ENCODE assay signal across 16 mouse cellular contexts in the genomic region with DNA sequence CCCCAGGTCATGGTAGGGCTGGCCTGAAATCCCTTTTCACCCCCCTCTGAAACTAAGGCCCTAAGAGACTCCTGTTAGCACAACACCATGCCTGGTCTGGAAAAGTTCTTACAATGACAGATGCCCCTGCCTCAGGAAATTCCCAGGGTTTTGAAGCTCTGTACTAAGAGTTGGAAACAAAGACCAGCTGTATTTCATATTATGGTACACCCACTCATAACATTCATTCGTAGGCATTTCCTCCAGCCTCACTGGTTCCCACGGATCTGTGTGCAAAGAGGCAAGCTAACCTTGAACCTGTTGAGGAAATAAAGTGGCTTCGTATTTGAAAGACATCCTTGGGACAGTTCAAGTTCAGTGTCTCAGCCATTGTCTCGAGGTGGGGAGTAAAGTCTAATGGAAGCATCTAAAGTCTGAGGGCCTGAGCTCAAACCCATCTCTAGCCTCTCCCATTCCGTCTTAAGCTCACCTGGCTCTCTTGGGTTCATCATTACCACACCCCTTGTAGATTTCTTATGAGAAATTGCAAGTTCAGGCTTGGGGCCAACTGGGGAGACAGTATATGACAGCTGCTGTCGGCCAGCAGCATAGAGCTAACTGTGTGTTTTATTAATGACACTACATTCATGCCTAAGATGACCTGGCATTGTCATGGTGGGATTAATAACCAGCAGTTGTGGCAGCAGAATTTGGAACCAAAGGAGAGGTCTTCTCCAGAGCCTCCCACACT. TPM values are rescaled to one million over a fixed set of nuclear protein-coding genes. Genes with fewer than 3 reads are reported as not detected.
DNase-seq lines count a peak whose midpoint lies in the region; ATAC-seq lines count a peak whose summit lies in the region.
"Had no signal": no experiment of that assay in that cellular context is flagged by ENCODE, and none has a peak within 500 bp of the region (broad histone marks: within the 10 kb centered on the region; RNA-seq: fewer than 3 reads in every experiment).

No protein-coding gene starts in this region.

- 69% methylated on average over 6 of the region's 6 CpGs for WGBS in kidney, embryonic 16.5 days
- 52% methylated on average over 6 of the region's 6 CpGs for WGBS in embryonic facial prominence, embryonic 15.5 days
- 57% methylated on average over 6 of the region's 6 CpGs for WGBS in intestine, embryonic 15.5 days

- H3K9me3 ChIP-seq in kidney, embryonic 16.5 days (ENCODE audit: low read length), result no peaks in the 10 kb centered on the region
- no peaks in the 10 kb centered on the region for H3K9me3 ChIP-seq in embryonic facial prominence, embryonic 15.5 days (replicated peaks)
- H3K9me3 ChIP-seq in intestine, embryonic 15.5 days, result no peaks in the 10 kb centered on the region
- H3K9me3 ChIP-seq: liver, embryonic 13.5 days; midbrain, embryonic 10.5 days had no signal

- H3K4me2 ChIP-seq in kidney, embryonic 16.5 days (replicated peaks; ENCODE audit: low read depth, low read length), result no peak overlapping the region
- no peak overlapping the region for H3K4me2 ChIP-seq in embryonic facial prominence, embryonic 15.5 days (replicated peaks)
- H3K4me2 ChIP-seq in intestine, embryonic 15.5 days (replicated peaks), result no peak overlapping the region
- H3K4me2 ChIP-seq: hindbrain, embryonic 14.5 days; liver, embryonic 13.5 days had no signal

- no peaks in the 10 kb centered on the region for H3K27me3 ChIP-seq in kidney, embryonic 16.5 days (ENCODE audit: insufficient read depth, low read length)
- H3K27me3 ChIP-seq in embryonic facial prominence, embryonic 15.5 days, result no peaks in the 10 kb centered on the region
- H3K27me3 ChIP-seq in intestine, embryonic 15.5 days (replicated peaks), result no peaks in the 10 kb centered on the region
- H3K27me3 ChIP-seq: liver, embryonic 13.5 days; Patski had no signal

- peak overlapping the region; percentile 47; the same call in 1 of the 2 replicates for H3K27ac ChIP-seq in kidney, embryonic 16.5 days (ENCODE audit: low read length)
- H3K27ac ChIP-seq in brown adipose tissue, adult 24 weeks (replicated peaks; ENCODE audit: low read depth, low read length), result peak overlapping the region; percentile 99
- peak overlapping the region; percentile 29; the same call in 1 of the 2 replicates for H3K27ac ChIP-seq in embryonic facial prominence, embryonic 15.5 days (replicated peaks)
- 0 out of 2 replicates have a peak overlapping the region, but pooled peaks have one; percentile 8 for H3K27ac ChIP-seq in intestine, embryonic 15.5 days
- H3K27ac ChIP-seq: hindbrain, embryonic 14.5 days; liver, embryonic 13.5 days; midbrain, embryonic 10.5 days had no signal

- H3K4me3 ChIP-seq in kidney, embryonic 16.5 days (ENCODE audit: low read length), result no peak overlapping the region
- no peak overlapping the region for H3K4me3 ChIP-seq in brown adipose tissue, adult 24 weeks (ENCODE audit: insufficient read depth, low read depth, low read length)
- no peak overlapping the region for H3K4me3 ChIP-seq in embryonic facial prominence, embryonic 15.5 days (replicated peaks)
- no peak overlapping the region for H3K4me3 ChIP-seq in intestine, embryonic 15.5 days (replicated peaks)
- H3K4me3 ChIP-seq: liver, embryonic 13.5 days; midbrain, embryonic 10.5 days had no signal

- no peak for DNase-seq in kidney, adult 11 months
- no peak for DNase-seq in natural killer cell, adult 2 months (ENCODE audit: low spot score in 2 of 2)
- DNase-seq: adrenal gland, adult 2 months; forebrain, postnatal 0 days; liver, embryonic 13.5 days; retina, postnatal 1 day; spleen, adult 18-20 months had no signal

- no peak overlapping the region for H3K9ac ChIP-seq in kidney, embryonic 16.5 days (replicated peaks; ENCODE audit: low read length)
- H3K9ac ChIP-seq in embryonic facial prominence, embryonic 15.5 days, result no peak overlapping the region
- H3K9ac ChIP-seq in intestine, embryonic 15.5 days, result no peak overlapping the region
- H3K9ac ChIP-seq: forebrain, postnatal 0 days; hindbrain, embryonic 14.5 days; liver, embryonic 13.5 days had no signal

- peaks cover 7% of the 10 kb centered on the region; the same call in 1 of the 2 replicates for H3K36me3 ChIP-seq in kidney, embryonic 16.5 days (ENCODE audit: insufficient read depth, low read length)
- no peaks in the 10 kb centered on the region; the same call in 1 of the 2 replicates for H3K36me3 ChIP-seq in embryonic facial prominence, embryonic 15.5 days
- H3K36me3 ChIP-seq in intestine, embryonic 15.5 days, result no peaks in the 10 kb centered on the region
- H3K36me3 ChIP-seq: midbrain, embryonic 10.5 days had no signal

- no peak for ATAC-seq in kidney, embryonic 16.5 days (ENCODE audit: low FRiP score, low TSS enrichment)
- ATAC-seq in embryonic facial prominence, embryonic 15.5 days (ENCODE audit: insufficient number of reproducible peaks, low FRiP score, low TSS enrichment, low read depth), result no peak
- no peak for ATAC-seq in intestine, embryonic 15.5 days
- no peak for ATAC-seq in monocyte, adult 5-6 weeks (replicated peaks; ENCODE audit: insufficient number of reproducible peaks, low FRiP score, low TSS enrichment, poor library complexity, severe bottlenecking)
- ATAC-seq in erythroid progenitor cell, adult 5-6 weeks (replicated peaks; ENCODE audit: low FRiP score, poor library complexity, severe bottlenecking), result no peak
- ATAC-seq: forebrain, postnatal 0 days; Patski had no signal

- peaks cover 13% of the 10 kb centered on the region; the same call in 1 of the 2 replicates for H3K4me1 ChIP-seq in kidney, embryonic 16.5 days (ENCODE audit: insufficient read depth, low read length)
- H3K4me1 ChIP-seq in brown adipose tissue, adult 24 weeks (ENCODE audit: control insufficient read depth, insufficient read depth, insufficient read length, low read length), result peaks cover 54% of the 10 kb centered on the region
- peaks cover 26% of the 10 kb centered on the region for H3K4me1 ChIP-seq in embryonic facial prominence, embryonic 15.5 days
- peaks cover 18% of the 10 kb centered on the region for H3K4me1 ChIP-seq in intestine, embryonic 15.5 days (replicated peaks)
- H3K4me1 ChIP-seq: midbrain, embryonic 10.5 days had no signal

RNA-seq across cellular contexts. Expression of a gene that starts 41.5 kb away (rescaled TPM):
- 8.7 and 9.1 TPM in 2 replicates for polyA plus RNA-seq in kidney, embryonic 16.5 days (2015; fragmentation: Nextera tagmentation; extraction: Ambion mirVana)
- 2.9 and 7.5 TPM in 2 replicates for polyA plus RNA-seq in brown adipose tissue, adult 24 weeks (2012; ENCODE audit: insufficient read depth, insufficient read length, missing spikeins)
- polyA plus RNA-seq in embryonic facial prominence, embryonic 15.5 days (2015; fragmentation: Nextera tagmentation; extraction: Ambion mirVana), result 8.5 and 8.6 TPM in 2 replicates
- 9.4 and 11.8 TPM in 2 replicates for polyA plus RNA-seq in intestine, embryonic 15.5 days (2015; fragmentation: Nextera tagmentation; extraction: Ambion mirVana)
- 60.2 to 126 TPM (median 89.9 TPM) in 3 replicates for total RNA-seq in monocyte, adult 5-6 weeks (2017)
- 26.4 and 27.4 TPM in 2 replicates for total RNA-seq in erythroid progenitor cell, adult 5-6 weeks (2015; ENCODE audit: low replicate concordance)
- total RNA-seq in erythroid progenitor cell, adult 5-6 weeks (2017; ENCODE audit: low replicate concordance), result 5.4 and 12.9 TPM in 2 replicates

Comparison
In these comparisons a context has a peak if more than half of its experiments do, and no peak if none do; other contexts are left out.
1. H3K27ac ChIP-seq: peak in every context shown above with its lines; median percentile 99 in brown adipose tissue, adult 24 weeks; 47 in kidney, embryonic 16.5 days; 29 in embryonic facial prominence, embryonic 15.5 days; 8 in intestine, embryonic 15.5 days.